19 mouse cellular contexts compared by ENCODE assay signal in genomic region chr9:31980459-31980858, GRCm38 (mm10).
A peak's percentile ranks its signal among the peaks of the same experiment; 100 is the strongest.
DNase-seq lines count a peak whose midpoint lies in the region; ATAC-seq and TF ChIP-seq lines count a peak whose summit lies in the region.
"Had no signal": no experiment of that assay in that cellular context is flagged by ENCODE, and none has a peak within 500 bp of the region (broad histone marks: within the 10 kb centered on the region; RNA-seq: fewer than 3 reads in every experiment).

No protein-coding gene starts in this region.

- intact Hi-C loops in heart, adult 2 months (cut with DNase I): no loop called here
- intact Hi-C loops in heart, postnatal 25 days (cut with DNase I): no loop called here

- peak overlapping the region; percentile 54 for H3K4me2 ChIP-seq in heart, embryonic 13.5 days
- peak overlapping the region; percentile 43 for H3K4me2 ChIP-seq in heart, embryonic 14.5 days (ENCODE audit: low read length)
- peak overlapping the region; percentile 44 for H3K4me2 ChIP-seq in heart, postnatal 0 days (ENCODE audit: low read depth, low read length)
- H3K4me2 ChIP-seq: embryonic facial prominence, embryonic 12.5 days; forebrain, embryonic 15.5 days; hindbrain, embryonic 15.5 days had no signal

- peaks cover 6% of the 10 kb centered on the region for H3K4me1 ChIP-seq in heart, adult 2 months (ENCODE audit: control insufficient read depth, insufficient read depth, low read length)
- peaks cover 44% of the 10 kb centered on the region for H3K4me1 ChIP-seq in heart, embryonic 13.5 days
- peaks cover 17 to 24% of the 10 kb centered on the region in 2 experiments for H3K4me1 ChIP-seq in heart, embryonic 14.5 days (ENCODE audit: control insufficient read depth in 2 of 2, insufficient read depth in 2 of 2, low read length in 2 of 2)
- H3K4me1 ChIP-seq in heart, postnatal 0 days (ENCODE audit: control insufficient read depth, insufficient read depth): peaks cover 23% of the 10 kb centered on the region
- H3K4me1 ChIP-seq in embryonic facial prominence, embryonic 10.5 days: peaks cover 20% of the 10 kb centered on the region
- H3K4me1 ChIP-seq: forebrain, embryonic 15.5 days; hindbrain, embryonic 15.5 days had no signal

- peaks cover 9% of the 10 kb centered on the region; the same call in 1 of the 2 replicates for H3K9me3 ChIP-seq in heart, embryonic 13.5 days
- H3K9me3 ChIP-seq in heart, embryonic 14.5 days (ENCODE audit: control insufficient read depth, low read length): peaks cover 9% of the 10 kb centered on the region; the same call in 1 of the 2 replicates
- H3K9me3 ChIP-seq in heart, postnatal 0 days (replicated peaks; ENCODE audit: control insufficient read depth, low read length): no peaks in the 10 kb centered on the region
- peaks cover 7% of the 10 kb centered on the region; the same call in 1 of the 2 replicates for H3K9me3 ChIP-seq in embryonic facial prominence, embryonic 10.5 days
- H3K9me3 ChIP-seq: forebrain, embryonic 15.5 days; hindbrain, embryonic 15.5 days had no signal

- peak; percentile 28 for DNase-seq in heart, adult 9 months (ENCODE audit: low spot score in 2 of 2)
- DNase-seq in heart, adult 2 months: no peak
- DNase-seq in heart, postnatal 25 days (ENCODE audit: low spot score): no peak
- peak; percentile 83 for DNase-seq in heart, postnatal 0 days (ENCODE audit: low spot score)
- no peak for DNase-seq in embryonic facial prominence, embryonic 10.5 days (ENCODE audit: low spot score)
- DNase-seq in urinary bladder, adult 2 months (ENCODE audit: low spot score): no peak
- DNase-seq: adrenal gland, postnatal 10 days; cerebellum, adult 11 months; cerebellum, adult 8-10 months; cerebellum, postnatal 14 days; embryo, embryonic 11 days; gastrocnemius, postnatal 14 days; kidney, adult 9 months had no signal

- H3K4me3 ChIP-seq in heart, adult 2 months: no peak overlapping the region
- H3K4me3 ChIP-seq in heart, embryonic 13.5 days: peak overlapping the region; percentile 17; the same call in 1 of the 2 replicates
- no peak overlapping the region for H3K4me3 ChIP-seq in heart, embryonic 14.5 days (ENCODE audit: control insufficient read depth in 1 of 2, insufficient read depth in 1 of 2, low read depth in 1 of 2, low read length in 2 of 2)
- H3K4me3 ChIP-seq in heart, postnatal 0 days (ENCODE audit: low read depth, low read length): no peak overlapping the region
- H3K4me3 ChIP-seq in embryonic facial prominence, embryonic 10.5 days: no peak overlapping the region
- H3K4me3 ChIP-seq: embryonic facial prominence, embryonic 12.5 days; forebrain, embryonic 15.5 days; hindbrain, embryonic 15.5 days had no signal

- H3K79me2 ChIP-seq in heart, adult 2 months (replicated peaks; ENCODE audit: control insufficient read depth, insufficient read depth, low read length): no peaks in the 10 kb centered on the region

- H3K9ac ChIP-seq in heart, adult 2 months (ENCODE audit: low read depth, low read length): no peak overlapping the region
- H3K9ac ChIP-seq in heart, embryonic 13.5 days: no peak overlapping the region
- no peak overlapping the region for H3K9ac ChIP-seq in heart, embryonic 14.5 days (ENCODE audit: low read length)
- no peak overlapping the region for H3K9ac ChIP-seq in heart, postnatal 0 days (replicated peaks; ENCODE audit: low read depth, low read length)
- H3K9ac ChIP-seq: embryonic facial prominence, embryonic 12.5 days; forebrain, embryonic 15.5 days; hindbrain, embryonic 15.5 days had no signal

- no peak overlapping the region for H3K27ac ChIP-seq in heart, adult 2 months
- H3K27ac ChIP-seq in heart, embryonic 13.5 days (replicated peaks): peak overlapping the region; percentile 76
- H3K27ac ChIP-seq in heart, embryonic 14.5 days (replicated peaks in 1 of 2; ENCODE audit: control insufficient read depth in 1 of 2, insufficient read depth in 1 of 2, low read depth in 2 of 2, low read length in 2 of 2): peak overlapping the region; percentile 68 to 86
- H3K27ac ChIP-seq in heart, postnatal 0 days (ENCODE audit: low read depth): peak overlapping the region; percentile 83
- H3K27ac ChIP-seq in embryonic facial prominence, embryonic 10.5 days (replicated peaks): no peak overlapping the region
- H3K27ac ChIP-seq: embryonic facial prominence, embryonic 12.5 days; forebrain, embryonic 15.5 days; hindbrain, embryonic 15.5 days had no signal

- no peak for TF ChIP-seq EP300 in heart, adult 2 months (IDR thresholded peaks at IDR 0.05; ENCODE audit: insufficient read depth, low read depth, low read length)
- peak; percentile 44; the same call in 1 of the 2 replicates for TF ChIP-seq EP300 in heart, postnatal 0 days (IDR thresholded peaks at IDR 0.05; ENCODE audit: low read depth)

- WGBS in heart, adult 2 months: 77% methylated on average over 5 of the region's 5 CpGs
- 50% methylated on average over 5 of the region's 5 CpGs for WGBS in heart, embryonic 13.5 days
- 28% methylated on average over 5 of the region's 5 CpGs for WGBS in heart, embryonic 14.5 days
- WGBS in heart, postnatal 0 days: 38% methylated on average over 5 of the region's 5 CpGs
- 91% methylated on average over 5 of the region's 5 CpGs for WGBS in embryonic facial prominence, embryonic 10.5 days

- H3K36me3 ChIP-seq in heart, adult 2 months (ENCODE audit: control insufficient read depth, insufficient read depth, low read length): no peaks in the 10 kb centered on the region; the same call in 1 of the 2 replicates
- no peaks in the 10 kb centered on the region for H3K36me3 ChIP-seq in heart, embryonic 13.5 days
- H3K36me3 ChIP-seq in heart, embryonic 14.5 days (ENCODE audit: control insufficient read depth, insufficient read depth, low read length): no peaks in the 10 kb centered on the region
- H3K36me3 ChIP-seq in heart, postnatal 0 days (replicated peaks; ENCODE audit: control insufficient read depth, insufficient read depth, low read length): no peaks in the 10 kb centered on the region
- no peaks in the 10 kb centered on the region for H3K36me3 ChIP-seq in embryonic facial prominence, embryonic 10.5 days (replicated peaks)
- H3K36me3 ChIP-seq: embryonic facial prominence, embryonic 12.5 days; forebrain, embryonic 15.5 days; hindbrain, embryonic 15.5 days had no signal

- ATAC-seq in heart, embryonic 13.5 days (ENCODE audit: extremely low read depth, insufficient number of reproducible peaks, low FRiP score, low TSS enrichment): no peak
- no peak for ATAC-seq in heart, embryonic 14.5 days (ENCODE audit: insufficient number of reproducible peaks, insufficient read depth, low FRiP score, low read depth)
- peak; percentile 85 for ATAC-seq in heart, postnatal 0 days (ENCODE audit: insufficient read depth, low read depth)
- ATAC-seq: forebrain, embryonic 15.5 days; intestine, embryonic 16.5 days had no signal

- no peak for TF ChIP-seq POLR2A in heart, adult 2 months (IDR thresholded peaks at IDR 0.05; ENCODE audit: insufficient read depth, low read depth, low read length)

- TF ChIP-seq CTCF in heart, adult 2 months (IDR thresholded peaks at IDR 0.05): no peak
- no peak for TF ChIP-seq CTCF in heart, postnatal 0 days (IDR thresholded peaks at IDR 0.05; ENCODE audit: low read depth)

- H3K27me3 ChIP-seq in heart, adult 2 months (ENCODE audit: control insufficient read depth, insufficient read depth, low read length): no peaks in the 10 kb centered on the region
- H3K27me3 ChIP-seq in heart, embryonic 13.5 days (replicated peaks): no peaks in the 10 kb centered on the region
- H3K27me3 ChIP-seq in heart, embryonic 14.5 days (ENCODE audit: control insufficient read depth, insufficient read depth, low read length): no peaks in the 10 kb centered on the region
- H3K27me3 ChIP-seq in heart, postnatal 0 days (ENCODE audit: control insufficient read depth, insufficient read depth, low read length): no peaks in the 10 kb centered on the region
- H3K27me3 ChIP-seq in embryonic facial prominence, embryonic 10.5 days (replicated peaks; ENCODE audit: low read depth, poor library complexity, severe bottlenecking): no peaks in the 10 kb centered on the region
- H3K27me3 ChIP-seq: embryonic facial prominence, embryonic 12.5 days; forebrain, embryonic 15.5 days; hindbrain, embryonic 15.5 days had no signal

Comparison
In these comparisons a context has a peak if more than half of its experiments do, and no peak if none do; other contexts are left out.
1. DNase-seq: peak in heart, adult 9 months (2 of 2) and heart, postnatal 0 days (single experiment); none in heart, adult 2 months (0 of 2), heart, postnatal 25 days (single experiment), embryonic facial prominence, embryonic 10.5 days (single experiment) and urinary bladder, adult 2 months (single experiment).
2. H3K27ac ChIP-seq: peak in heart, embryonic 13.5 days (single experiment), heart, embryonic 14.5 days (2 of 2) and heart, postnatal 0 days (single experiment); none in heart, adult 2 months (single experiment) and embryonic facial prominence, embryonic 10.5 days (single experiment).
3. Peak in every context shown above with its lines, with median percentiles within 50 percentile points of each other: H3K4me2 ChIP-seq.